Mouse (Mus musculus): ENCODE data around the gene Nup62. TPM values are rescaled to one million over a fixed set of nuclear protein-coding genes. Genes with fewer than 3 reads are reported as not detected.

Nup62 gene
- 40.6 and 42.0 TPM in 2 replicates for total RNA-seq (2017)

DNA sequence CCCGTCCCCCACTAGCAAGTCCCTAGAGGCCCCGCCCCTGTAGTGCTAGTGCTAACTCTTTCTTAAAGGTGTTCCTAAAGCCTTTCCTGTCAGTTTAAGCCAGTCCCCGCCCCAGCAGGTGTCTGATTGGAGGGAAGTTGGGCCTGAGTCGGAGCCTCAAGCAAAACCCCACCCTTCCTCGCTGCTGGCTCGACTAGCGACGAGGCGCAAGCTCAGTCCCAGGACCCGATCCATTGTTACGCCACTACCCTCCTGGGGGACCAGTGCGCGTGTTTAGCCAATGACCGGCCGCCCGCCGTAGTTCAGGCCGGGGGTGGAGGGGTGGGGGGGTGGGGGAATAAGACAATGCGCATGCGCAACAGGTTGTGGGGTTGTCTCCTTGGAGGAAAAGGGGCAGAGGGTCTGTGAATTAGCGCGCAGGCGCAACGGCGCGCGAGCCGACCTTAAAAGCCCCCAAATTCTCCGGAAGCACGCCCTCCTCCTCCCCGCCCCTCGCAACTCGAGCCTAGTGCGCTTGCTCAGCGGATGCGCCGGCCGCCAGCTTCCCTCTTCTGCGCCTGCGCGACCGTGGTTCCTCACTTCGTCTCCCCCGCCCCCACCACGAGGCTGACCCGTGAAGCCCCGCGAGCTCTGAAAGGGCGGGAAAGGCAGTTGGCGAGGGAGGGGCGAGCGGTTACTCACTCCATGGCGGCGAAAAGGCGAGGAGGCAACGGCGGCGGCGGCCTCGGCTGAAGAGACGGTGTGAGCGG is at the start of gene Nup62, which contains the start of gene Il4i1:
Gene Nup62 (plus strand): TSS at position 368 of the 749 bp plus-strand sequence.
Gene Il4i1 (plus strand): TSS at position 667 of the 749 bp plus-strand sequence.
- peak; percentile 89 for ATAC-seq (ENCODE audit: extremely low read depth, insufficient number of reproducible peaks, low FRiP score, poor library complexity, severe bottlenecking)

DNA sequence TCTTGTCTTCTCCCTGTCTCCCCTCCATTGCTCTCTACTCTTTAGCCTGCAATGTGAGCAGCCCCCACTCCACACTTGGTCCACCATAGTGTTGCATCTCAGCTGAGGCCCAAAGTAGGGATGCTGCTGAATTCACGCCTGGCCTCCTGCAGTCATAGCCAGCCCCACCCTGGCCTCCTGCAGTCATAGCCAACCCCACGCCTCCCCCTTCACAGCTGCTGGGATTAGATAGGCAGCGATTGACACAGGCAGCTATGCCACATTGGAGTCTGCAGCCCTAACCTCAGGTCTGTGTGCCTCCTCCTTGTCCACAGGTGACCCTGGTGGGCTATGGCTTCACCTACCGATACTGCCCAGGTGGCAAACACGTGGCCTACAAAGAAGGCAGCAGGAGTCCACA is 47.8 kb upstream of the Nup62 start:
- ATAC-seq (ENCODE audit: extremely low read depth, insufficient number of reproducible peaks, low FRiP score, poor library complexity, severe bottlenecking): no peak

DNA sequence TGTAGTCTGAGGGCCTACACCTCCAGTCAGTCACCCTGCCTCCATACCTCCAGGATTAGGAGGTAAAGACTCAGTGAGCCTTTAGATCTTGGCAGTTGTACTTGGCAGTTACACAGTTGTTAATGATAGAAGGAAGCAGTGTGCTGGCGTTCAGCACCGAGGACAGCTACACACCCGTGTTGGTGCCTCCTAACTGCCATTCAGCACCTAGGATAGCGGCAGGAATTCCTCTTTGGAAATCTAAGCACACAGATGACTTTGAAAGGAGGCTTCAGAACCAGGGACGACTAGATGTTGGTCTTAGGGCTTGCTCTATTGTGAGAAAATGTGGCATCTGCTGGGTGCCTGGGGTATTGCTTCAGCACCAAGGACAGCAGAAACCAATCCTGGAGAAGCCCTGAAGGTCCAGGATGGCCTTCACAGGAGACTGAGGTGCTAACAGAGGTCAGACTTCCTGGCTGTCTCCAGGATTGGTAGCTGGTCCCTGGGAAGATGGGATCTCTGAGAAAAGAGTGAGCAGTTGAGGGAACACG is 45.8 kb upstream of the Nup62 start:
- no peak for ATAC-seq (ENCODE audit: extremely low read depth, insufficient number of reproducible peaks, low FRiP score, poor library complexity, severe bottlenecking)

DNA sequence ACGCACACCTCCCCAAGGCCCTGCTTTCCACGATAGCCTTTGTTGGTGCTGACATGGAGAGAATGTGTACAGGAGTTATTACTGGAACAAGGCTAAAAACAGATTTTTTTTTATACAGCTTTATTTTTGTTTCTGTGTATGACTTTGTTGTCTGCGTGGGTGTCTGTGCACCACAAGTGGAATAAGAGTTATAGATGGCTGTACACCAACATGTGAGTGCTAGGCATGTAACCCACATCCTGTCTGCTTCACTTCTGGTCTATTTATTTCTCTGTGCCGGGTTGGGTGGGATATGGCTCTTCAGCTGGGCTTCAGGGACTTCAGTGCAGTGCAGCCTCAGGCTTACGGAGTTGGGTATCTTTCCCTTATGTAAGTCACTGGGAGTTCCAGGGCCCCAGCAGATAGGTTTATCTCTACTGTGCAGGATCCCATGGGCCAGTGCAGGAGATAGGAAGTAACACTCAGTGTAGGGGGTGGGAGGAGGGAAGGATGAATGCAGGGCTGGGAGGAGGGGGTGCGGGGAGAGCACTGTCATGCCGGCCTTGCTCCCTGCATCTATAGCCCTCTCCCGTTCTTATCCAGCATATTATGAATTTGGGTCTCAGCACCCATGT is 43.2 kb upstream of the Nup62 start:
- ATAC-seq (ENCODE audit: extremely low read depth, insufficient number of reproducible peaks, low FRiP score, poor library complexity, severe bottlenecking): no peak

DNA sequence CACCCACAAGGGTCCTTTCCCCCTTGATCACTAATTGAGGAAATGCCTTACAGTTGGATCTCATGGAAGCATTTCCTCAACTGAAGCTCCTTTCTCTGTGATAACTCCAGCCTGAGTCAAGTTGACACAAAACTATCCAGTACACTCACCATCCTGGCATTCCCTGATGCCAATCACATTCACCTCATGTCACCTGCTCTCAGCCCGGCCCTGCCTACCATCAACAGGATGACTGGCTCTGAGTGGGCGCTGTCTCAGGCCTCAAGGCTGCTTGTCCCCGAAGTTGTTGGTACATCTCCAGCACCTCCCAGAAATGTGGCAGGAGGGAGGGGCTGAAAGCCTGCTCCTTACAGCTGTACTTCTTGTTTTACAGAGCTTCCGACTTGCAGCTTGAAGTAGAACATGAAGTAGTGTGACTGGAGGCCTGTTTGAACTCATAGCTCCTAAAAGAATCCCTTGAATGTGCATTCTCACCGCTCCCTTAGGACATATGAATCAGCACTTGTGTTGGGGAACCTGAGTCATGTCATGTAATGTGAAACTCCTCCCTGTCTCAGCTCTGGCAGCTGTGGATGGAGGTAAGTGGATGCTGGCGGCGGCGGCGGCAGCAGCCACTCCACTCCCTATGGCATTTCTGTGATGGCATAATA is 38.9 kb upstream of the Nup62 start:
- no peak for ATAC-seq (ENCODE audit: extremely low read depth, insufficient number of reproducible peaks, low FRiP score, poor library complexity, severe bottlenecking)

DNA sequence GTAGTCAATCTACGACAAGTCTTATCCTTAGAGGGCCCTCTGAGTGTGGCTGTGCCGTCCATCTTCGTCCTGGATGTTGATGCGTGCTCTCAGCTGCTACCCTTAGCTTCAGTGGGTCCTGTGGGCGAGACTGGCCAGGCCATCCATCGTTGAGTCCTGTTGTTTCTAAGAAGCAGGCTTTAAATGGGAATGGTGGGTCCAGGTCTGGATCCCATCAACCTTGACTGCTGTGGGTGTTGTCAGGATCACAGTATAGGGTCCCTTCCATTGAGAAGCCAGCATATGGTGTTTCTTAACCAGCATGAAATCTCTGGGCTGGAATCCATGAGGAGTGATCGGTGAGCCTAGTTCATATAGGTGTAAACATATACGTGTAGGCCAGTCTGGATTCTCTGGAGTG is 35.8 kb upstream of the Nup62 start:
- ATAC-seq (ENCODE audit: extremely low read depth, insufficient number of reproducible peaks, low FRiP score, poor library complexity, severe bottlenecking): no peak

DNA sequence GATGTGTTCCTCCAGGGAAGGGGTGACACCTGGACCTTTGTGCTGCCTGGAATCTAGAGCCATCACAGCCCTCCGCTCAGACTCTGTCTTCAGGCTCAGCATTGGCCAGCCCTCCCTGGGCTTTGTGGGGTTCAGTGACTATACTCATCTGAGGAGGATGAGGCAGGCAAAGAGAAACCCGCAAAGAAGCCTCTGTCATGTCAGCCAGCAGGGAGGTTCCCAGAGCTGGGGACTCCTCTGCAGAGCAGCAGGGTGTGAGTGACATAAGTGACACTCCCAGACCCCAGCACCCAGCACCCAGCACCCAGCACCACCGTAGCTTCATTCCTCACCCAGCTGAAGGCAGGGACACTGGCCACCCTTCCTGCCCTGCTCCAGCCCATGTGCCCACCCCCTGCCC is 26.4 kb upstream of the Nup62 start:
- no peak for ATAC-seq (ENCODE audit: extremely low read depth, insufficient number of reproducible peaks, low FRiP score, poor library complexity, severe bottlenecking)

DNA sequence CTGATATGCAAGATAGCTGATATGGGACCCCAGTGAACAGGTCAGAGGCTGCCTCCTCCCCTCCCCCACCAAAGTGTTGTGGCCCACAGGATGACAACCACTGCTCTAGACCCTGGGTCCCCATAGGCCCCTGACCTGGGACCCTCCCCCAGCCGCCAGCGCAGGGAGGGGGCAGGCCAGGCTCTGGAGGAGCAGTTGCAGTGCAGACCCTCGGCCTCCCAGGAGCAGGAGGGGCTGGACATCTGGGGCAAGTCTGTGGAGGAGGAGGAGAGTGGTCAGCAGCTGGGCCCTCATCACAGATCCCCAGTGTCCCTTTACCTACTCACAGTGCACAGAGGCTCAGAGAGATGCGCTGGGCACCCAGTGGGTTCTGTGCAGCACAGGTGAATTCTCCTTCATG is 25.8 kb upstream of the Nup62 start:
- no peak for ATAC-seq (ENCODE audit: extremely low read depth, insufficient number of reproducible peaks, low FRiP score, poor library complexity, severe bottlenecking)

DNA sequence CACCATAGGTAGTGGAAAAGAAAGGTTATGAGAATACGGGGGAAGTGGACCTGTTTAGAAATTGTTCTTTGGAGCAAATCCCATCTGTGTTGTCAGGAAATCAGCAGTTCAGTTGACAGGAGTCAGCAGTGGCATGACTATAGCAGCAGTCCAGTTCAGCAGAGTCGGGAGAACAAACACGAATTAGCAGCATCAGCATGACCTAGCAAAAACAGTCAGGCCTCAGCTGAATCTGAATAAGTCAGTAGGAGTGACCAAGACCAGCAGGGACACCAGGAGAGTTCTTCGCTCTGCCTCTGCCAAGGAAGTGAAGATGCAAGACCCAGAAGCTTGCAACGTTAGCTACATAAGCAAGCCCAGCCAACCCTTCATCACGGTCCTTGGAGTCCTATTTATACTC is 23.1 kb upstream of the Nup62 start:
- ATAC-seq (ENCODE audit: extremely low read depth, insufficient number of reproducible peaks, low FRiP score, poor library complexity, severe bottlenecking): no peak

DNA sequence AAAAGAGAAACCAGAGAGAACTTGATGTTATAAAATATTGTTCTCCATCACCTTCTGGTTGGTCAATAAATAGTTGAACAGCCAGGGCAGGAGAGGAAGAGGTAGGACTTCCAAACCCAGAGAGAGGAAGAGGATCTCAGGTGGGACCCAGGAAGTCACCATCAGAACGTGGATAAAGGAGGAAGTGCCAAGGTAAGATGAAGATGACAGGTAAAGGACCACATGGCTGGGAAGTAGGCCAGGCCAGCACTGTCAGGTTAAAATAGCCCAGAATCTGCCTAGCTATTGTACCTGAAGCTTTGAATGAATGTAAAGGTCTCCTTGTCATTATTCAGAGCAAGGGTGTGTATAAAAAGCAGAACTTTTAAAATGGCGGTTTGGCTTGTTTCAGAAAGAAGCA is 7.0 kb upstream of the Nup62 start:
- no peak for ATAC-seq (ENCODE audit: extremely low read depth, insufficient number of reproducible peaks, low FRiP score, poor library complexity, severe bottlenecking)

DNA sequence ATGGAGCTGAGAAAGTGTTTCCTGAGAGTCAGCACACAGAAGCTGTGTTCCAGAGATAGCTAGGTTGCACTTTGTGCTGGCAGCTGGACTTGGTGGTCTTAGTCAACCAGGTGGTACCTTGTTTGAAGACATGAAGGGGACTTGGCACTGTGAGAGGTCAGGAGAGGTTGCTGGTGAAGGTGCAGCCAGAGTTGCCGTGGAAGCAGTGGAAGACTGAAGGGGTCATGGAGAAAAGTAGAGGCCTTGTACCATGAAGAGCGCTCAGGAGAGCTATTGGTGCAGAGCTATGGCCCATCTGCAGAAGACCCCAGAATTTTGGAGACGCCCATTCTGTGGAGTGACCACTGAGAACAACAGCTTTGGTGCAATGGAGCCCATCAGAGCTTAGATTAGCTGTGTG is 6.4 kb upstream of the Nup62 start:
- ATAC-seq (ENCODE audit: extremely low read depth, insufficient number of reproducible peaks, low FRiP score, poor library complexity, severe bottlenecking): no peak

DNA sequence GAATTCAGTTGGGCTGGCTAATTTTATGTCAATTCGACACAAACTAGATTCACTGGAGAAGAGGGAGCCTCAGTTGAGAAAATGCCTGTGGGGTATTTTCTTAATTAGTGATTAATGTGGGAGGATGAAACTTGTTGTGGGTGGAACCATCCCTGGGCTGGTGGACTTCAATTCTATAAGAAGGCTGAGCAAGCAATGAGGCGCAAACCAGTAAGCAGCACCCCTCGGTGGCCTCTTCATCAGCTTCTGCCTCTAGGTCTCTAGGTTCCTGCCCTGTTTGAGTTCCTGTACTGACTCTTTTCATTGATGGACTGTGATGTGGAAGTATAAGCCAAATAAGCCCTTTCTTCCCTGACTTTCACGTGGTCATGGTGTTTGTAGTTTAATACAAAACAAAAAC is 5.5 kb upstream of the Nup62 start:
- no peak for ATAC-seq (ENCODE audit: extremely low read depth, insufficient number of reproducible peaks, low FRiP score, poor library complexity, severe bottlenecking)

DNA sequence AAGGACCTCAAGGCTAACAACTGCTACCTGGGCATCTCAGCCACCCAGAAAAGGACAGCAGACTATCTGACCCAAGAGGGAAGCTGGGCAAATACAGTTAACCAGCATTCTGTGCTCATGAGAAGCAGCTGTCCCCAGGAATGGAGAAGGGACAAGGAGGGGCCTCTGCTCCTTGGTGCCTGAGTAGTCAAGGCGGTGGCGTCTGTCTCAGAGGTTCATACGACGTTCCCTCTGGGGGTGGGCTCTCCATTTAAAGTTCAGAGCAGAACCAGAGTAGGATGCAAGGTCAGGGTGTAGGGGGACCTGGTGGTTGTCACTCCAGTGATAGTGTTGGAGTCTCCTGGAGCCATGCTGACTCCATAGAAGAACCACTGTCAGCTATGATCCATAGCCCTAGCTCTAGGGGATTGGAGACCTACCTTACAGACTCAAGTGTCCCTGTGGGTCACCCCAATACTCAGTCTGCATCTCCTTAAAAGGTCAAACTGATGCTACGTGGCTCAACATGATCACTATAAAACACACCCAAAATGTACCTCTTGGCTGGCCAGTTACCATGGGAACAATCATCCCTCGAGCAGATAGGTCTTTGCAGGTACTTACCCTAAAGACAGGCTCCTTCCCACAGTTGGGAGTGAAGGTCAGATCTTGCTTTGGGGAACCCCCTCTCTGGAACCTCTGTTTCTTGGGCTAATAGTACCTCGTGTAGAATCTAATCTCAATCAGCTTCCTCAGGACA is 4.9 kb upstream of the Nup62 start:
- ATAC-seq (ENCODE audit: extremely low read depth, insufficient number of reproducible peaks, low FRiP score, poor library complexity, severe bottlenecking): no peak

DNA sequence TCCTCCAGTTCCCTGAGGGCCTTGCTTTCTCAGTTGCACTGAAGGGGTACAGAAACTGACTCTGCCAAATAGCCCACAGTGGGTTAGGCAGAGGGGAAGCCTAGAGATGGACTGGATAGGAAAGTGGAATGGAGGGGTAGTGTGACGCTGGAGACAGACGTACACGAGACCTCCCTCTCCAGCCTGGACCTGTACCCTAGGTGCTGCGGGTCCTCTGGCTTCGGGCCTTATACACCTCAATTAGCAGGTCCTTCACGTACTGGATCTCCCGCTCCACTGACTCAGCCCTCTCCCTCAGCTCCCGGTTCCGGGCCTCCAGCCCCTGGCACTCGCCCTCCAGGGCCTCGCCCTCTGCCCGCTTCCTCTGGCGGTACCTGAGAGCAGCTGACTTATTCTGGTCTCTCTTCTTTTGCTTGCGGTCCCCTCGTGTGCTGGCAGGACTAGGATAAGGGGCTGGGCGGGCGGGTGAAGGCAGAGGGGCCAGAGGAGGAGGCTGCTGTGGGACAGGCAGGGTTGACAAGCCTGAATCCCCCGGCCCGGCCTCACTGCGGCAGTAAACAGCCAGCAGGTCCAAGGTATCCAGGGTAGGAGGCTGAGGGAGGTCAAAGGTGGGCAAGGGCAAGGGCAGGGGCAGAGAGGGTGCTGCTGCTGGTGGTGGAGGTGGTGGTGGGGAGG is 3.1 kb upstream of the Nup62 start:
- no peak for ATAC-seq (ENCODE audit: extremely low read depth, insufficient number of reproducible peaks, low FRiP score, poor library complexity, severe bottlenecking)

DNA sequence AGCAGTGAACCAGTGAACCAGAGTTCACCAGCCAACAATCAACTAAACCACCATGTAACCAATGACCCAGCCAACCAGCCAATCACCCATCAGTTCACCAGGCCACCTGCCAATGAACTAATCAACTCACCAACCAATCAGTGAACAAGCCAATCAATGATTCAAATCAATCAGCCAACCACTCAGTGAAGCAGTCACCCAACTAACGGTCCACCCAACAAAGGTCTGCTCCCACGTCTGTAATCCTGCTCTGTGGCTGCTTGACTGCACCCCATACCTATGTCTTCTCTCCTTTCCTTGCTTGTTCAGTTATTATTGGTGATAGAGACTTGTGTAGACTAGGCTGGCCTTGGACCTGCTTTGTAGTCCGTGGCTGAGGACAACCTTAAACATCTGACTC is 1.9 kb upstream of the Nup62 start:
- no peak for ATAC-seq (ENCODE audit: extremely low read depth, insufficient number of reproducible peaks, low FRiP score, poor library complexity, severe bottlenecking)

DNA sequence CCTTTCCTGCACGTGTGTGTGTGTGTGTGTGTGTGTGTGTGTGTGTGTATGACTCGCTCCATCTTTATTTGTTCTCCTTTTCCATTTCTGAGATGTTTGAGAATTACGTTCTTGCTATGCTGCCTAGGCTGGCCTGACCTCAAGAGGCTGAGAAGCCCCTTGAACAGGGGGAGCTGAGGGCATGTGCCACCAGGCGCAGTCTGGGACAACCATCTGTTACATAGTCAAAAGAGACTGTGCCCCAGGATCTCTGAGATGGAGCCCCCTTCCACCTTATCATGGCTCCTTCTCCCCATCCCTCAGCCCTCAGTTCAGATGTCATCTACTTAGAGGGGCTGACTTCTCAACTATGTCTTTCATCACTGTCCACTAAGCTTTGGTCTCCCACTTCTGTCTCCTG is 1.5 kb upstream of the Nup62 start:
- no peak for ATAC-seq (ENCODE audit: extremely low read depth, insufficient number of reproducible peaks, low FRiP score, poor library complexity, severe bottlenecking)

DNA sequence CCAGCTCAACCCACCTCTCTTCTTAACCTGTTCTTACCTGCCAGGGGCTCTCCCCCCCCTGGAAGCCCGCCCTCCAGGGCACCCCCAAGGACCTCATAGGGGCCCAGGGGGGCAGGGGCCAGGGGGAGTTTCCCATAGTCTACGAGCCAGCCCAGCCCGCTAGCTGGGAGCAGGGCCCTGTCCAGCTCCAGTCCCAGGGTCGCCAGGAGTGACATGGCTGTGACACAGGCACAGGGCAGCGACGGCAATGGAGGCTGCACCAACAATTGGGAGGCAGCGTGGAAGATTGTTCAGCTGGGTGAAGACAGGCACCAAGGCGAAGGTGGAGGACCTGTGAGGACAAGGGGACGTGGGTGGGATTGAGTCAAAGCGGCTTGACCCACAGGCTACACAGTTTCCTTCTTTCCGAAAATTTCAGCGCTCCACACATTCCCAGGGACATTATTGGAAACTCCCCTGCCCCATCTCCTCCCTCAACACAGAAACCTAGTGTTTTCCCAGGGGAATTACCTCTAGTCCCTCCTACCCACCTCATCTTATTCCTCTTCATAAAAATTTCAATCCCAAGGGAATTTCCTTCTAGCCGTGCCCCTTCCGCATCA is 835 bp upstream of the Nup62 start:
- ATAC-seq (ENCODE audit: extremely low read depth, insufficient number of reproducible peaks, low FRiP score, poor library complexity, severe bottlenecking): no peak

DNA sequence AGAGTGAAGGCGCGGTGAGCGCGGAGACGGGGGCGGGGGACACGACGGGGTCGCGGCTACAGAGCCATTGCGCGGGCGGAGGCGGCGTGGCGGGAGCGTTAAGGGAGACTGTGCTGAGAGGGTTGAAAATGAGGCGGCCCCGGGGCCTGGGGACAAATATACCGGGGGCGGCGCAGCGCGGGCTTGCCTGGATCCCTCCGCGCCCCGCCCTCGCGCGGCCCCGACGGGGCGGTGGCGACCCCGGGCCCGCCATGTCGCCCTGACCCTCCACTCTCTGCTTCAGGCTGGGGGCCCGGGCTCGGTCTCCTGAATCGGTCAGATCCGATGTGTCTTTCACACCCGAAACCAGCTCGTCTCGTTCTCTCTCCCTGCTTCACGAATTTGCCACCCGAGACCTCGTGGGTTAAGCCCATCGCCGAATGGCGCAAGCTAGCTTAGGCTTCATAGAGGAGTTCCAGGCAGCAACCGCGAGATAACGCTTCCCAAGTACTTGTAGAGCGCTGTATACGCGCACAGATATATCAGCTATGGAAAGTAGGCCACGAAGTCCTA is 658 bp downstream of the Nup62 start, which contains the start of gene Atf5:
Gene Atf5 (minus strand): TSS at position 189 of the 552 bp plus-strand sequence.
- no peak for ATAC-seq (ENCODE audit: extremely low read depth, insufficient number of reproducible peaks, low FRiP score, poor library complexity, severe bottlenecking)
